Mouse (Mus musculus) large intestine, adult 2 months (tissue): ENCODE results near the gene Crym. TPM values are rescaled to one million over a fixed set of nuclear protein-coding genes. Genes with fewer than 3 reads are reported as not detected.
A peak's percentile ranks its signal among the peaks of the same experiment; 100 is the strongest.

Experiments used
- DNase-seq: peaks from one replicate; pipeline ENCODE4 v3.0.0-alpha.2; 2012; ENCODE audit warnings: low read depth, low spot score
- WGBS: fragments of 180-500 bp; shearing (Covaris S2); methylation state at CpG from one replicate; pipeline ENCODE4 v1.1.7; 2018; 5-methylcytosine and 5-hydroxymethylcytosine counted together
- polyA plus RNA-seq: library from polyadenylated mRNA; depleted of rRNA; stranded (reverse); fragments of >200 nt; gene quantifications from 2 replicates; pipeline ENCODE4 v1.2.3, GENCODE M21; 2012; rRNA removed

Gene Crym
- polyA plus RNA-seq, 1 experiment: 2.8 TPM

GRCm38 (mm10) chr7:120172188-120172700, 29.7 kb downstream of the Crym start:
- no peak for DNase-seq
- 76% methylated on average over 1 of the region's 1 CpGs for WGBS

GRCm38 (mm10) chr7:120163581-120164251, 38.2 kb downstream of the Crym start:
- DNase-seq: no peak
- WGBS: 85% methylated on average over 11 of the region's 11 CpGs

GRCm38 (mm10) chr7:120158121-120158613, 43.7 kb downstream of the Crym start:
- peak; percentile 92 for DNase-seq
- whole genome bisulfite sequencing: 11% methylated on average over 4 of the region's 4 CpGs

- 59% methylated on average over 5 of the region's 5 CpGs for WGBS
- DNase-seq: no peak
Observed at GRCm38 (mm10) chr7:120157575-120158061, 44.3 kb downstream of the Crym start.

- 58% methylated on average over 2 of the region's 2 CpGs for WGBS
Observed at GRCm38 (mm10) chr7:120156841-120157409, 45.0 kb downstream of the Crym start.

GRCm38 (mm10) chr7:120150898-120151297, 51.0 kb downstream of the Crym start:
- no peak for DNase-seq
- 81% methylated on average over 2 of the region's 2 CpGs for WGBS

More at GRCm38 (mm10) chr7:120156841-120157409, 45.0 kb downstream of the Crym start:
- DNase-seq: no peak

GRCm38 (mm10) chr7:120150257-120150656, 51.7 kb downstream of the Crym start:
- 24% methylated on average over 3 of the region's 3 CpGs for WGBS
- no peak for DNase-seq

GRCm38 (mm10) chr7:120145191-120145590, 56.7 kb downstream of the Crym start, which contains the start of gene Zp2:
Gene Zp2 (minus strand): TSS chr7:120145291.
- WGBS: 78% methylated on average over 9 of the region's 9 CpGs

GRCm38 (mm10) chr7:120142743-120143142, 59.2 kb downstream of the Crym start:
- 37% methylated on average over 1 of the region's 1 CpGs for WGBS
- no peak for DNase-seq

More at GRCm38 (mm10) chr7:120145191-120145590, 56.7 kb downstream of the Crym start, which contains the start of gene Zp2:
- DNase-seq: no peak

Other genes starting within 250 kb of the Crym start
- gene Dnah3, start 106.8 kb downstream of the Crym start, polyA plus RNA-seq: 0.01 TPM in 1 of 2 replicates, not detected in the other
- gene Tmem159, start 99.8 kb downstream of the Crym start, polyA plus RNA-seq: 16.3 and 16.7 TPM in 2 replicates
- 0.04 and 0.10 TPM in 2 replicates for gene Zp2, start 56.8 kb downstream of the Crym start, polyA plus RNA-seq
- 19.0 and 30.9 TPM in 2 replicates for gene Anks4b, start 28.3 kb downstream of the Crym start, polyA plus RNA-seq
- gene Abca14, start 1.9 kb upstream of the Crym start, polyA plus RNA-seq: 0.09 and 0.19 TPM in 2 replicates
- not detected in 2 replicates for gene Abca15, start 126.6 kb upstream of the Crym start, polyA plus RNA-seq
- not detected in 2 replicates for gene Abca16, start 207.5 kb upstream of the Crym start, polyA plus RNA-seq